Mouse (Mus musculus) cerebellum, postnatal 14 days (tissue): ENCODE data around the gene Ceacam12.
"Not testable (repeated sequence)": the region's sequence is repeated elsewhere in the genome, so short reads cannot be mapped to it uniquely, and the experiment has no call there.

Source experiments
- DNase-seq, 2 experiments: peaks; one replicate each; pipeline ENCODE4 v3.0.0; 2021; ENCODE audit warnings: mixed read lengths in 2 of 2

Ceacam12 gene

GRCm38 (mm10) chr7:18065629-18066028 is at the start of gene Ceacam12:
Ceacam12 (plus strand) TSS chr7:18065929.
- DNase-seq = no peak

- not testable (repeated sequence) for DNase-seq
Observed at GRCm38 (mm10) chr7:18073821-18074220, 8.1 kb downstream of the Ceacam12 start.

- DNase-seq = no peak
Observed at GRCm38 (mm10) chr7:18100785-18101184, 35.1 kb downstream of the Ceacam12 start.
